Mouse (Mus musculus) myocyte (in vitro differentiated cells): ENCODE measurements around the gene Echdc1.

Experiments
- CEBPB ChIP-seq: IDR thresholded peaks from 2 replicates; pipeline ENCODE4 v1.6.1; 2011; ENCODE audit warnings: mild to moderate bottlenecking, moderate library complexity; ENCODE audit not compliant: poor library complexity, insufficient read depth, severe bottlenecking
- E2F4 ChIP-seq: IDR thresholded peaks from one replicate; pipeline ENCODE4 v1.6.1; 2011; ENCODE audit warnings: mild to moderate bottlenecking, control low read depth, moderate library complexity; ENCODE audit not compliant: insufficient read depth
- MAX ChIP-seq: IDR thresholded peaks from one replicate; pipeline ENCODE4 v1.6.1; 2011; ENCODE audit warnings: low read depth, mild to moderate bottlenecking, control low read depth
- POLR2A ChIP-seq: IDR thresholded peaks from one replicate; pipeline ENCODE4 v1.6.1; 2011; ENCODE audit warnings: low read depth, mild to moderate bottlenecking, control low read depth, moderate library complexity; ENCODE audit not compliant: insufficient read length
- POLR2AphosphoS2 ChIP-seq: IDR thresholded peaks from one replicate; pipeline ENCODE4 v1.6.1; 2011; ENCODE audit warnings: low read depth, control low read depth; ENCODE audit not compliant: insufficient read length
- SRF ChIP-seq: IDR thresholded peaks from one replicate; pipeline ENCODE4 v1.6.1; 2011; ENCODE audit warnings: low read depth; ENCODE audit not compliant: control insufficient read depth, insufficient read length
- TCF12 ChIP-seq: IDR thresholded peaks from one replicate; pipeline ENCODE4 v1.6.1; 2011; ENCODE audit warnings: mild to moderate bottlenecking, control low read depth; ENCODE audit not compliant: poor library complexity, insufficient read depth, severe bottlenecking
- TCF3 ChIP-seq: IDR thresholded peaks from one replicate; pipeline ENCODE4 v1.6.1; 2011; ENCODE audit warnings: low read depth, control low read depth; ENCODE audit not compliant: insufficient read length

DNA sequence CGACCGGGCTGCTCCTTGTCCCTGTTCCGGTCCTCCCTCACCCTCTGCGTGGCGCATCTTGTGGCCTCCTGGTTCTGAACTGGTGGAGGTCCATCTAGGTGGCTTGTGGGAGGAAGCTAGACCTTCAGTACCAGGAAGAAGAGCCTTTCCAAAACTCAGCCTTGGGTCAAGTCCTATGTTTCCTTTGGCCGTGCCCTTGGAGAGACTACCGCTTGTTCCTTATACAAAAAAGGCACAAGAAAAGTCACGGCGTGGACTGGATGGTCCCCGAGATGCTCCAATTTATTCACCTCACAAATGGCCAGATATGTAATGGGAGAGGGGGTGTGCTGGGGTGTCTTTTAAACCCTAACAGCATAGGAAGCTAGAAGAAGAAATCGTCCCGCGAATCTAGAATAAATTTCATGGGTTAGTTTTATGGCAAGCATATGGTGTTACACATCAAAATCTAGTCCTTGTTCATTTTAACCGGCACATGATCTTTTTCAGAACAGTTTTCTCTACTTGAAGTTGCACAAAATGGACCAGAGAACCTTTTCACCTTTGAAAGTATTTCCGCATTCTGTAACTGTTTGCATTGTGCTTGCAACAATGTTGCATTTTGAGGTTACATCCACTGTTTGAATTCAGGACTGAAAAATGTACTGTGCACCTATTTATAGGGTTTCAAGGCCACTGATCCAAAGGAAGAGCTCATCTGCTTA is 49.4 kb downstream of the Echdc1 start, which contains the start of gene Rnf146:
- TF ChIP-seq E2F4: no peak
- TF ChIP-seq POLR2A: no peak
- no peak for TF ChIP-seq CEBPB
- no peak for TF ChIP-seq TCF12
- no peak for TF ChIP-seq TCF3
- TF ChIP-seq MAX: no peak
- no peak for TF ChIP-seq SRF
- TF ChIP-seq POLR2AphosphoS2: no peak
